Mouse (Mus musculus): ENCODE measurements at regions not wholly inside any gene's neighbourhood (a gene's known extent, or its start where the extent isn't known, plus 50 kb on each side); places are given as distances from the start of the nearest gene placed in this dataset.
"Not testable (repeated sequence)": the region's sequence is repeated elsewhere in the genome, so short reads cannot be mapped to it uniquely, and the experiment has no call there.

DNA sequence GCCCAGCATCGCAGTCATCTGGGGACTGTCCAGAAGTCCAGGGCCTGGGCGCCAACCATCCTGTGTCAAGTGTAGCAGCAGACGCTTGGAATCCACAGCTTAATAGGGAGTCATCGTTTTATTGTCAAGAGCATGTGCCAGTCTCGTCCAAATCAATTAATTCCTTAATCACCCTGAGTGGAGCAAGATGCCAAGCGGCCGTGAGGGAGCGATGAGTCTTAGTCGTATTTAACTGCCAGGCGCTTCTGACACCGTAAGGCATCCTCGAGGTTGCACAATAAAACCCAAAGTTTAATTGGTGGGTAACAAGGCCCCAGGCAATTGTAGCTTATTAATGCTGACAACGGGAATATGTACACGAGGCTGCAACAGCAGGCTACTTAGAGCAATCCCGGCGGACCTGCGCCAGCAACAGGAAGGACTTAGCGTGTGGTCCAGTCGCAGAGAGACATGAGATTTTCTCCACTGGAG, 277.6 kb upstream of the Kdm8 start:
- Histone ChIP-seq H3K4me1 (ENCODE audit: control insufficient read depth, low read depth, low read length) (no peaks in the 10 kb centered on the region), H3K36me3 (ENCODE audit: control insufficient read depth, insufficient read depth) (no peaks in the 10 kb centered on the region), H3K27me3 (ENCODE audit: control insufficient read depth, insufficient read depth, low read depth, low read length) (no peaks in the 10 kb centered on the region), H3K4me3 (ENCODE audit: low read depth, low read length) (no peak overlapping the region), H3K27ac (ENCODE audit: low read length) (no peak overlapping the region), H3K4me2 (ENCODE audit: low read depth, low read length) (no peak overlapping the region), H3K9ac (ENCODE audit: low read depth, low read length) (no peak overlapping the region), H3K9me3 (replicated peaks; ENCODE audit: control insufficient read depth, low read length) (no peaks in the 10 kb centered on the region)
- no peak for ATAC-seq (ENCODE audit: low read depth)
- WGBS (ENCODE audit: insufficient replicate concordance), result 77% methylated on average over 19 of the region's 19 CpGs

DNA sequence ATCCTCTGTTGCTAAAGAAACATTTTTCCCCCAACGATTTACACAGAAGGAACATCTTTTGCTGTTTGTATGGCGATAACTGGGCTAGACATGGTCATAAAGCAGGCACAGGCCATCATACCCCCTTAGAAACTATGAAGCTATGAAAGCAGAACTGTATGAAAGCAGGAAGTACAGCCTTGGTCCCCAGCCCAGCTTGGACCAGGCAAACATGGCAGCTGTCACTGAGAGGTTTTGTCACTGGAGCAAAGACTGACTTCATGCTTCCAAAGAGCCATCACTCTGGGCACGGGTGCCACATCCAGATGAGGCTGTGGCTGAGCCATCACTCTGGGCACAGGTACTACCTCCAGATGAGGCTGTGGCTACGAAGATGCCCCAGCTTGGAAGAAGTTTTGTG, 276.8 kb upstream of the Kdm8 start:
- H3K27me3 ChIP-seq (ENCODE audit: control insufficient read depth, insufficient read depth, low read depth, low read length), result no peaks in the 10 kb centered on the region
- 44% methylated on average over 4 of the region's 4 CpGs for WGBS (ENCODE audit: insufficient replicate concordance)
- no peak for ATAC-seq (ENCODE audit: low read depth)

DNA sequence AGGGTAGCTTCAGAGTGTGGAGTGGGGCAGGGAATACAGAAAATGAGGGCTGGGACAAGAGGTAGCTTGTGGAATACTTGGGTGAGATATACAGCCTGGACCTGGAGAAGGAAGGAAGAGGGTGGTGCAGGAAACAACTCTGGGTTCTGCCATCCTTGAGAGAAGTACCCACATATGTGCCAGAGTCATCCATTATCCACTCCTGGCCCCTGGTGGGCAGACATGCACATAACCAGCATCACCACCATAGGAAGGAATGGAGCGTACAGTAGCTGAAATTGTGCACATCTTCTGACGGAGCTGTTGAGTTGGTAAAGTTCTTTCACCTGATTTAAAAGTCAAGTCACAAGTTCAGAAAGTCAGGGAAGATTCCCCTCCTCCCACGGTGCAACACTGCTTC, 262.9 kb upstream of the Kdm8 start:
- no peaks in the 10 kb centered on the region for H3K27me3 ChIP-seq (ENCODE audit: control insufficient read depth, insufficient read depth, low read depth, low read length)
- H3K36me3 ChIP-seq (ENCODE audit: control insufficient read depth, insufficient read depth), result no peaks in the 10 kb centered on the region
- H3K9ac ChIP-seq (ENCODE audit: low read depth, low read length), result no peak overlapping the region
- H3K27ac ChIP-seq (ENCODE audit: low read length), result no peak overlapping the region
- no peaks in the 10 kb centered on the region for H3K4me1 ChIP-seq (ENCODE audit: control insufficient read depth, low read depth, low read length)
- H3K9me3 ChIP-seq (replicated peaks; ENCODE audit: control insufficient read depth, low read length), result no peaks in the 10 kb centered on the region
- 56% methylated on average over 3 of the region's 3 CpGs for WGBS (ENCODE audit: insufficient replicate concordance)
- no peak overlapping the region for H3K4me3 ChIP-seq (ENCODE audit: low read depth, low read length)
- no peak overlapping the region for H3K4me2 ChIP-seq (ENCODE audit: low read depth, low read length)
- no peak for ATAC-seq (ENCODE audit: low read depth)

More for the DNA sequence above, 276.8 kb upstream of the Kdm8 start:
- Histone ChIP-seq H3K27ac (ENCODE audit: low read length) (no peak overlapping the region), H3K9me3 (replicated peaks; ENCODE audit: control insufficient read depth, low read length) (no peaks in the 10 kb centered on the region), H3K4me1 (ENCODE audit: control insufficient read depth, low read depth, low read length) (no peaks in the 10 kb centered on the region), H3K4me2 (ENCODE audit: low read depth, low read length) (no peak overlapping the region), H3K9ac (ENCODE audit: low read depth, low read length) (no peak overlapping the region), H3K36me3 (ENCODE audit: control insufficient read depth, insufficient read depth) (no peaks in the 10 kb centered on the region), H3K4me3 (ENCODE audit: low read depth, low read length) (no peak overlapping the region)

- no peaks in the 10 kb centered on the region for H3K36me3 ChIP-seq (ENCODE audit: control insufficient read depth, insufficient read depth)
- 72% methylated on average over 4 of the region's 4 CpGs for WGBS (ENCODE audit: insufficient replicate concordance)
- no peak for ATAC-seq (ENCODE audit: low read depth)
- H3K9me3 ChIP-seq (replicated peaks; ENCODE audit: control insufficient read depth, low read length), result no peaks in the 10 kb centered on the region
- H3K9ac ChIP-seq (ENCODE audit: low read depth, low read length), result no peak overlapping the region
- H3K27me3 ChIP-seq (ENCODE audit: control insufficient read depth, insufficient read depth, low read depth, low read length), result no peaks in the 10 kb centered on the region
- no peaks in the 10 kb centered on the region for H3K4me1 ChIP-seq (ENCODE audit: control insufficient read depth, low read depth, low read length)
- no peak overlapping the region for H3K27ac ChIP-seq (ENCODE audit: low read length)
- H3K4me2 ChIP-seq (ENCODE audit: low read depth, low read length), result no peak overlapping the region
- no peak overlapping the region for H3K4me3 ChIP-seq (ENCODE audit: low read depth, low read length)
Observed at GRCm38 (mm10) chr7:125182266-125182665, 262.2 kb upstream of the Kdm8 start.

- WGBS (ENCODE audit: insufficient replicate concordance), result 72% methylated on average over 4 of the region's 4 CpGs
- not testable (repeated sequence) for H3K27me3 ChIP-seq (ENCODE audit: control insufficient read depth, insufficient read depth, low read depth, low read length); H3K9me3 ChIP-seq (replicated peaks; ENCODE audit: control insufficient read depth, low read length); H3K36me3 ChIP-seq (ENCODE audit: control insufficient read depth, insufficient read depth); H3K4me2 ChIP-seq (ENCODE audit: low read depth, low read length); H3K9ac ChIP-seq (ENCODE audit: low read depth, low read length); H3K4me1 ChIP-seq (ENCODE audit: control insufficient read depth, low read depth, low read length); ATAC-seq (ENCODE audit: low read depth); H3K4me3 ChIP-seq (ENCODE audit: low read depth, low read length); H3K27ac ChIP-seq (ENCODE audit: low read length)
Observed at GRCm38 (mm10) chr7:125183011-125183410, 261.5 kb upstream of the Kdm8 start.

- Histone ChIP-seq H3K4me1 (ENCODE audit: control insufficient read depth, low read depth, low read length) (no peaks in the 10 kb centered on the region), H3K27ac (ENCODE audit: low read length) (no peak overlapping the region), H3K27me3 (ENCODE audit: control insufficient read depth, insufficient read depth, low read depth, low read length) (no peaks in the 10 kb centered on the region), H3K9me3 (replicated peaks; ENCODE audit: control insufficient read depth, low read length) (no peaks in the 10 kb centered on the region), H3K4me2 (ENCODE audit: low read depth, low read length) (no peak overlapping the region), H3K9ac (ENCODE audit: low read depth, low read length) (no peak overlapping the region), H3K4me3 (ENCODE audit: low read depth, low read length) (no peak overlapping the region), H3K36me3 (ENCODE audit: control insufficient read depth, insufficient read depth) (no peaks in the 10 kb centered on the region)
- 66% methylated on average over 13 of the region's 13 CpGs for WGBS (ENCODE audit: insufficient replicate concordance)
- no peak for ATAC-seq (ENCODE audit: low read depth)
Observed at GRCm38 (mm10) chr7:125185037-125185679, 259.3 kb upstream of the Kdm8 start.

DNA sequence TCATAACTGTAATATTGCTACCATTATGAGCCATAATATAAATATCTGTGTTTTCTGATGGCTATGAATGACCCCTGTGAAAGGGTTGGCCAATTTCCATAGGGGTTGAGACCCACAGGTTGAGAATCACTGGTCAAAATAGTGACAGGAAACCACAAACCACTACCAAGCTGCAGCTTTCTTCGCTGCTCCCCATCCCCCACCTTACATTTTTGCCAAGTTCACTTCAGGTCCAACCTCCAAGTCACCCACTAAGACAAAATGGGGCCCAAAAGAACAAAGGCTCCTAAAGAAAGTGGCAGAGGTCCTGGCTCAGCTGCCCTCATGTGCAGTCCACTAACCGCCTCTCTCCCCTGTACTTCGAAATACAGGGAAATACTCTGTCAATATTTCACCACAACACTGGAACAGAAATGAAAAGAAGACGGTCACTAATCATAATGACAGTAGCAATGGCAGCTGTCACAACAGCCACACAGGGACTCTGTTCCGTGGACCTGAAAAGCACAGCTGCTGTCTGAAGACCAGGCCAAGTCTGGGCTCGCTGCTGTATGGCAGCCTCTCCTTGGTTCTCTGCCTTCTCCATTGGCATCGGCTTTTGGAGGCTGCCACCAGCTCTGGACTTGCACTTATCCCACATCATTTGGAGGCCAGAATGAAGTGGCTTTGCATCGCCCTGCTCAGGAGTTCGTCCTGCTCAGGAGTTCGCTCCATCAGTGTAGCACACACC, 257.3 kb upstream of the Kdm8 start:
- H3K4me1 ChIP-seq (ENCODE audit: control insufficient read depth, low read depth, low read length), result no peaks in the 10 kb centered on the region
- H3K9ac ChIP-seq (ENCODE audit: low read depth, low read length), result no peak overlapping the region
- H3K27ac ChIP-seq (ENCODE audit: low read length), result no peak overlapping the region
- no peak overlapping the region for H3K4me2 ChIP-seq (ENCODE audit: low read depth, low read length)
- no peaks in the 10 kb centered on the region for H3K9me3 ChIP-seq (replicated peaks; ENCODE audit: control insufficient read depth, low read length)
- 46% methylated on average over 10 of the region's 10 CpGs for WGBS (ENCODE audit: insufficient replicate concordance)
- H3K4me3 ChIP-seq (ENCODE audit: low read depth, low read length), result no peak overlapping the region
- no peak for ATAC-seq (ENCODE audit: low read depth)
- H3K27me3 ChIP-seq (ENCODE audit: control insufficient read depth, insufficient read depth, low read depth, low read length), result no peaks in the 10 kb centered on the region
- H3K36me3 ChIP-seq (ENCODE audit: control insufficient read depth, insufficient read depth), result no peaks in the 10 kb centered on the region

DNA sequence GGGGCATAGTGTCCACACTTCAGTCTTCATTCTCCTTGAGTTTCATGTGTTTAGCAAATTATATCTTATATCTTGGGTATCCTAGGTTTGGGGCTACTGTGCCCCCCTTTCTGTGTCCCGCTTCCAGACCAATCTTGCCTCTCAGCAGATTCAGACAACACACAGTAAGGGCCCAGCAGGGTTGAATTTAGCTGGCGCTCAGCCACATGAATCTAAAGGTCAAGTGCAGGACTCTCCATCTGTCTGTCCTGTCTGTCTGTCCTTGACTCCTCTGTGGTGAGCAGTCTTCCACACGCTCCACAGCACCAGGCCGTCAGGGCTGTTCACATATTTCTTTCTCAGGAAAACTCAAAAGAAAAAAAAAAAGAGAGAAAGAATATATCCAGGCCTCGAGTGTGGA, 255.5 kb upstream of the Kdm8 start:
- 58% methylated on average over 5 of the region's 5 CpGs for WGBS (ENCODE audit: insufficient replicate concordance)

GRCm38 (mm10) chr7:125190067-125190466, 254.4 kb upstream of the Kdm8 start:
- Histone ChIP-seq H3K4me3 (ENCODE audit: low read depth, low read length) (no peak overlapping the region), H3K9ac (ENCODE audit: low read depth, low read length) (no peak overlapping the region), H3K4me1 (ENCODE audit: control insufficient read depth, low read depth, low read length) (no peaks in the 10 kb centered on the region), H3K4me2 (ENCODE audit: low read depth, low read length) (no peak overlapping the region), H3K27ac (ENCODE audit: low read length) (no peak overlapping the region), H3K27me3 (ENCODE audit: control insufficient read depth, insufficient read depth, low read depth, low read length) (no peaks in the 10 kb centered on the region), H3K36me3 (ENCODE audit: control insufficient read depth, insufficient read depth) (no peaks in the 10 kb centered on the region), H3K9me3 (replicated peaks; ENCODE audit: control insufficient read depth, low read length) (no peaks in the 10 kb centered on the region)
- WGBS (ENCODE audit: insufficient replicate concordance), result 62% methylated on average over 6 of the region's 6 CpGs
- ATAC-seq (ENCODE audit: low read depth), result no peak

More for the DNA sequence above, 255.5 kb upstream of the Kdm8 start:
- Histone ChIP-seq H3K27ac (ENCODE audit: low read length) (no peak overlapping the region), H3K9me3 (replicated peaks; ENCODE audit: control insufficient read depth, low read length) (no peaks in the 10 kb centered on the region), H3K9ac (ENCODE audit: low read depth, low read length) (no peak overlapping the region), H3K27me3 (ENCODE audit: control insufficient read depth, insufficient read depth, low read depth, low read length) (no peaks in the 10 kb centered on the region), H3K4me1 (ENCODE audit: control insufficient read depth, low read depth, low read length) (no peaks in the 10 kb centered on the region), H3K4me2 (ENCODE audit: low read depth, low read length) (no peak overlapping the region), H3K4me3 (ENCODE audit: low read depth, low read length) (no peak overlapping the region), H3K36me3 (ENCODE audit: control insufficient read depth, insufficient read depth) (no peaks in the 10 kb centered on the region)
- no peak for ATAC-seq (ENCODE audit: low read depth)

All from liver, embryonic 16.5 days (tissue).